Mouse (Mus musculus) CH12.LX (cell line): ENCODE results near the gene Elovl5. TPM values are rescaled to one million over a fixed set of nuclear protein-coding genes. Genes with fewer than 3 reads are reported as not detected.

Experiments used
- DNase-seq: peaks from one replicate; pipeline ENCODE4 v3.0.0-alpha.2; 2013; ENCODE audit errors: extremely low read depth
- H3K27ac ChIP-seq: 2 replicates; pipeline ENCODE4 v1.5.1; 2012; ENCODE audit warnings: low read depth, mild to moderate bottlenecking, control low read depth, moderate library complexity; ENCODE audit not compliant: insufficient read depth
- H3K27me3 ChIP-seq: replicated peaks from 2 replicates; pipeline ENCODE3; 2012; ENCODE audit warnings: inconsistent platforms
- H3K36me3 ChIP-seq, 2 experiments: replicated peaks in 1 of 2; 2 replicates each; pipeline versions ENCODE3 to v1.6.1; 2012; ENCODE audit warnings: inconsistent platforms in 1 of 2, low read length in 1 of 2, mild to moderate bottlenecking in 1 of 2, mixed read lengths in 1 of 2, moderate library complexity in 1 of 2; ENCODE audit not compliant: control insufficient read depth in 1 of 2, insufficient read depth in 1 of 2
- H3K4me1 ChIP-seq, 2 experiments: 2 replicates each; pipeline ENCODE4 v1.6.1; 2012; ENCODE audit warnings: inconsistent platforms in 1 of 2, moderate library complexity in 1 of 2; ENCODE audit not compliant: insufficient read depth in 2 of 2, control insufficient read depth in 1 of 2
- H3K4me2 ChIP-seq: 2 replicates; pipeline ENCODE4 v1.6.1; 2012; ENCODE audit warnings: low read depth, mild to moderate bottlenecking, control low read depth; ENCODE audit not compliant: poor library complexity, insufficient read depth, severe bottlenecking
- H3K4me3 ChIP-seq, 3 experiments: fragments of 150-350 bp in 1 of 3; sonication (generic) in 1 of 3; replicated peaks in 1 of 3; 2 replicates each; pipeline versions ENCODE3 to v1.5.1; 2011 to 2012; ENCODE audit warnings: low read depth in 2 of 3, low read length in 2 of 3, mild to moderate bottlenecking in 2 of 3, moderate library complexity in 2 of 3, control low read depth in 1 of 3, improper control_type of control experiment in 1 of 3, inconsistent platforms in 1 of 3, mixed read lengths in 1 of 3; ENCODE audit not compliant: poor library complexity in 1 of 3
- H3K79me2 ChIP-seq: replicated peaks from 2 replicates; pipeline ENCODE4 v1.6.1; 2012; ENCODE audit warnings: mild to moderate bottlenecking, moderate library complexity; ENCODE audit not compliant: control insufficient read depth, poor library complexity, insufficient read depth, severe bottlenecking; ENCODE audit errors: extremely low read depth
- H3K9ac ChIP-seq: 2 replicates; pipeline ENCODE4 v1.6.1; 2012; ENCODE audit warnings: low read depth, mild to moderate bottlenecking, control low read depth, moderate library complexity; ENCODE audit not compliant: insufficient read depth
- H3K9me3 ChIP-seq: replicated peaks from 2 replicates; pipeline ENCODE3; 2012; ENCODE audit warnings: low read length, inconsistent platforms, mixed read lengths
- CHD1 ChIP-seq: IDR thresholded peaks from 2 replicates; pipeline ENCODE4 v1.6.1; 2012; ENCODE audit warnings: low read depth, low read length, improper control_type of control experiment, inconsistent platforms
- CTCF ChIP-seq, 2 experiments: IDR thresholded peaks in 1 of 2; conservative IDR thresholded peaks in 1 of 2; 2 replicates each; pipeline ENCODE4 v1.5.1; 2011 to 2012; ENCODE audit warnings: low read depth in 2 of 2, low read length in 2 of 2, improper control_type of control experiment in 1 of 2, inconsistent platforms in 1 of 2, mild to moderate bottlenecking in 1 of 2, moderate library complexity in 1 of 2
- ELF1 ChIP-seq: IDR thresholded peaks from 2 replicates; pipeline ENCODE4 v1.6.1; 2014; ENCODE audit warnings: low read depth, mild to moderate bottlenecking, inconsistent platforms, low read length, improper control_type of control experiment
- EP300 ChIP-seq: IDR thresholded peaks from 2 replicates; pipeline ENCODE4 v1.6.1; 2011; ENCODE audit warnings: low read length, improper control_type of control experiment
- ETS1 ChIP-seq: conservative IDR thresholded peaks from 2 replicates; pipeline ENCODE4 v1.6.1; 2012; ENCODE audit warnings: low read depth, mild to moderate bottlenecking, inconsistent platforms, low read length, improper control_type of control experiment, moderate library complexity
- HCFC1 ChIP-seq: IDR thresholded peaks from 2 replicates; pipeline ENCODE4 v1.6.1; 2012; ENCODE audit warnings: low read depth, mild to moderate bottlenecking, inconsistent platforms, low read length, improper control_type of control experiment
- JUN ChIP-seq: IDR thresholded peaks from 2 replicates; pipeline ENCODE4 v1.6.1; 2011; ENCODE audit warnings: low read depth, mild to moderate bottlenecking, low read length, improper control_type of control experiment, moderate library complexity; ENCODE audit not compliant: insufficient read depth
- JUND ChIP-seq: conservative IDR thresholded peaks from 2 replicates; pipeline ENCODE4 v1.6.1; 2011; ENCODE audit warnings: low read depth, low read length, improper control_type of control experiment
- KAT2A ChIP-seq: IDR thresholded peaks from 2 replicates; pipeline ENCODE4 v1.6.1; 2012; ENCODE audit warnings: low read length, improper control_type of control experiment, inconsistent platforms; ENCODE audit not compliant: insufficient replicate concordance
- MAFK ChIP-seq: IDR thresholded peaks from 2 replicates; pipeline ENCODE4 v1.6.1; 2011; ENCODE audit warnings: low read length, improper control_type of control experiment; ENCODE audit not compliant: insufficient replicate concordance
- MAZ ChIP-seq: IDR thresholded peaks from 2 replicates; pipeline ENCODE4 v1.6.1; 2012; ENCODE audit warnings: low read depth, mild to moderate bottlenecking, inconsistent platforms, low read length, improper control_type of control experiment, moderate library complexity
- PAX5 ChIP-seq: IDR thresholded peaks from 2 replicates; pipeline ENCODE4 v1.6.1; 2012; ENCODE audit warnings: low read length, inconsistent platforms, mixed read lengths
- RAD21 ChIP-seq: IDR thresholded peaks from 2 replicates; pipeline ENCODE4 v1.6.1; 2011; ENCODE audit warnings: low read depth, mild to moderate bottlenecking, low read length, improper control_type of control experiment, moderate library complexity
- SIN3A ChIP-seq: IDR thresholded peaks from 2 replicates; pipeline ENCODE4 v1.6.1; 2012; ENCODE audit warnings: low read length, improper control_type of control experiment, inconsistent platforms
- UBTF ChIP-seq: IDR thresholded peaks from 2 replicates; pipeline ENCODE4 v1.6.1; 2012; ENCODE audit warnings: low read depth, mild to moderate bottlenecking, inconsistent platforms, low read length, improper control_type of control experiment, moderate library complexity
- USF1 ChIP-seq: IDR thresholded peaks from 2 replicates; pipeline ENCODE4 v1.6.1; 2014; ENCODE audit warnings: low read depth, mild to moderate bottlenecking, inconsistent platforms, low read length, improper control_type of control experiment
- ZKSCAN1 ChIP-seq: IDR thresholded peaks from 2 replicates; pipeline ENCODE4 v1.6.1; 2012; ENCODE audit warnings: low read depth, inconsistent platforms, low read length, improper control_type of control experiment, borderline replicate concordance
- ZNF384 ChIP-seq: IDR thresholded peaks from 2 replicates; pipeline ENCODE4 v1.6.1; 2012; ENCODE audit warnings: low read depth, low read length, improper control_type of control experiment, inconsistent platforms
- dilution Hi-C: fragments of 300-500 bp; cut with MboI; formaldehyde crosslinking; loops from 2 replicates; pipeline ENCODE4 v1.14.3; 2020; ENCODE audit warnings: low sequenced_read_pairs; ENCODE audit not compliant: extremely low pct_unique_long_range_greater_than_20kb, extremely low pct_ligation_motif_present
- in situ Hi-C: fragments of 300-500 bp; cut with MboI; formaldehyde crosslinking; loops from 3 replicates; pipeline ENCODE4 v1.14.3; 2019; ENCODE audit warnings: low sequenced_read_pairs, low pct_ligation_motif_present, low pct_unique_long_range_greater_than_20kb, mixed read lengths
- polyA plus RNA-seq: library from polyadenylated mRNA; unstranded; fragments of >175 nt; gene quantifications from 2 replicates; pipeline ENCODE4 v1.2.1, GENCODE M21; 2012; ENCODE audit warnings: low read depth; ENCODE audit not compliant: insufficient read length
- total RNA-seq, 2 experiments: library from RNA; depleted of rRNA; stranded (reverse); fragments of 300-350 nt in 1 of 2; fragments of >200 nt in 1 of 2; gene quantifications; 2 replicates each; pipeline ENCODE4 v1.2.3; 2012 to 2014

The Elovl5 gene
- total and polyA plus RNA-seq, 3 experiments = 44.0 to 122 (median 63.0) TPM

- no peak overlapping the region for H3K4me3 ChIP-seq
- no peak overlapping the region for H3K27ac ChIP-seq
- no peaks in the 10 kb centered on the region for H3K79me2 ChIP-seq
- no peaks in the 10 kb centered on the region for H3K27me3 ChIP-seq
- DNase-seq = no peak
- no peaks in the 10 kb centered on the region for H3K9me3 ChIP-seq
- no peak overlapping the region for H3K9ac ChIP-seq
- TF ChIP-seq RAD21 (no peak), KAT2A (no peak), ZNF384 (no peak), HCFC1 (no peak), USF1 (no peak), ELF1 (no peak), CTCF (conservative IDR thresholded peaks at IDR 0.05 in 1 of 2, IDR thresholded peaks at IDR 0.05 in 1 of 2; ENCODE audit: low read depth in 2 of 2, low read length in 2 of 2) (no peak), SIN3A (no peak), EP300 (no peak), CHD1 (no peak), UBTF (no peak), ETS1 (no peak)
- no peak overlapping the region for H3K4me2 ChIP-seq
- H3K4me1 ChIP-seq = peaks cover 10 to 31% of the 10 kb centered on the region in 2 experiments
- in situ Hi-C loops = no loop called here
- H3K36me3 ChIP-seq = peaks cover 25 to 51% of the 10 kb centered on the region in 2 experiments
- dilution Hi-C loops = no loop called here
Observed at GRCm38 (mm10) chr9:77986153-77986795, 69.1 kb downstream of the Elovl5 start.

GRCm38 (mm10) chr9:77989626-77990025, 72.5 kb downstream of the Elovl5 start:
- DNase-seq = no peak
- Histone ChIP-seq H3K9ac (no peak overlapping the region), H3K79me2 (no peaks in the 10 kb centered on the region), H3K36me3 (peaks cover 6 to 18% of the 10 kb centered on the region in 2 experiments), H3K27me3 (no peaks in the 10 kb centered on the region), H3K27ac (no peak overlapping the region), H3K4me2 (no peak overlapping the region), H3K9me3 (no peaks in the 10 kb centered on the region), H3K4me3 (no peak overlapping the region), H3K4me1 (peaks cover 10 to 29% of the 10 kb centered on the region in 2 experiments)
- in situ Hi-C loops (no loop called here), dilution Hi-C loops (no loop called here)
- TF ChIP-seq JUN = no peak
- TF ChIP-seq ZKSCAN1 = no peak
- no peak for TF ChIP-seq PAX5
- no peak for TF ChIP-seq MAFK
- no peak for TF ChIP-seq MAZ
- TF ChIP-seq JUND = no peak
